Mouse (Mus musculus) adrenal gland, postnatal 25 days (tissue): ENCODE results near the gene Hspbap1. TPM values are rescaled to one million over a fixed set of nuclear protein-coding genes. Genes with fewer than 3 reads are reported as not detected.
A peak's percentile ranks its signal among the peaks of the same experiment; 100 is the strongest.

ENCODE experiments used
- DNase-seq: peaks from one replicate; pipeline ENCODE4 v3.0.0; 2021; ENCODE audit warnings: mixed read lengths
- total RNA-seq: library from RNA; stranded (reverse); gene quantifications from 2 replicates; pipeline ENCODE4 v1.2.3, GENCODE M21; 2021

Hspbap1 gene
- total RNA-seq, 1 experiment from 2014 or later, result 8.0 TPM

GRCm38 (mm10) chr16:35872410-35873006 lies 102.3 kb downstream of the Hspbap1 start:
- no peak for DNase-seq

GRCm38 (mm10) chr16:35874416-35874815 lies 104.2 kb downstream of the Hspbap1 start:
- peak; percentile 76 for DNase-seq

Other genes with a start within 250 kb of the Hspbap1 start
- 5.4 and 6.4 TPM in 2 replicates for gene Sema5b, start 229.2 kb upstream of the Hspbap1 start, total RNA-seq
- gene Dirc2, start 1.0 kb upstream of the Hspbap1 start, total RNA-seq, result 28.1 and 34.0 TPM in 2 replicates
- 12.9 and 18.6 TPM in 2 replicates for gene Parp14, start 101.2 kb downstream of the Hspbap1 start, total RNA-seq
- 10.0 and 14.3 TPM in 2 replicates for gene Parp9, start 168.1 kb downstream of the Hspbap1 start, total RNA-seq
- 6.9 and 10.8 TPM in 2 replicates for gene Dtx3l, start 168.8 kb downstream of the Hspbap1 start, total RNA-seq
- 62.0 and 69.0 TPM in 2 replicates for gene Kpna1, start 208.4 kb downstream of the Hspbap1 start, total RNA-seq